In the genomic region with DNA sequence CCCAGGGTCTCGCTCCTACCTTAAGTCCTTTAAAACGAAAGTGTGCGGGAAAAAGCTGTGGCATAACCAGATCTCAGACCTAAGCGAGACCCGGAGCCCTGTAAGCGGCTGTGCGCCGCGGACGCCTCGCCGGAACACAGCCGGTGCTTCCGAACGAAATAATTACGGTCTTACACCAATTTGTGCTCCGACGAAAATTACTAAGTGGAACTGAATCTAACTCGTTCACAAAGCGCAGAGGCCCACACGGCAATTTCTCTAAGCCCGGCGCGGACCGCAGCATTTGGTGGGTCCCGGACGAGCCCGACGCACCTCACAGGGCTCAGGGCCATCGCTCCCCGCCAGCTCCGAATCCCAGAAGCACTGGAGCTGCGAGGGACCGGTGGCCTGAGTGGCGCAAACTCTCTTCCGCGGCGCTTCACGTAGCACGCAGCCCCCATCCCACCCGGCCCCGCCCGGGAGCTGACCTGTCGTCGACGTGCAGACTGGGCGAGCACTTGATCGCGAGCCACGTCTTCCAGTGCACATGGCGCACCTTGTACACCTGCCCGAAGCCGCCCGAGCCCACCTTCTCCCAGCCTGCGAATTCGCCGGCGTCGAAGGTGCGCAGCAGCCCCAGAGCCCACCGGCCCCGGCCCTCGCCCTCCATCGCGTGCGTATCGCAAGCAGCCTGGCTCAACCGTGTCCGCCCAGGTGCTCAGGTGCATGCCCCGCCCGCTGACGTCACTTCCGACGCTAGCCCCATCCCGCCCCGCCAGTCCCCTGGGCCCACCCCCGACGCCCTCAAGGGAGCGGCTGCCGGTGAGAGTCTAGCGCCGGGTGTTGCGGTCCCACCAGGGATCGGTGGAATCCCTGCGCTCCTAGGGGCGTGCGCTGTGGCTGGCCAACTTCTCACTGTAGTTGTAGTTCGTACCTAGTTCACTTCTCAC, we compare ENCODE assay signal across 8 mouse cellular contexts. TPM values are rescaled to one million over a fixed set of nuclear protein-coding genes. Genes with fewer than 3 reads are reported as not detected.
DNase-seq lines count a peak whose midpoint lies in the region; ATAC-seq and TF ChIP-seq lines count a peak whose summit lies in the region.

A gene (minus strand): TSS at position 727 of the 929 bp plus-strand sequence.

- H3K9me3 ChIP-seq in E14TG2a.4 (ENCODE audit: low read length), result no peaks in the 10 kb centered on the region
- H3K9me3 ChIP-seq in kidney, embryonic 15.5 days (replicated peaks), result no peaks in the 10 kb centered on the region
- no peaks in the 10 kb centered on the region for H3K9me3 ChIP-seq in stomach, embryonic 15.5 days

- H3K36me3 ChIP-seq in E14TG2a.4 (ENCODE audit: insufficient read depth, low read length), result no peaks in the 10 kb centered on the region
- H3K36me3 ChIP-seq in kidney, embryonic 15.5 days, result no peaks in the 10 kb centered on the region
- H3K36me3 ChIP-seq in stomach, embryonic 15.5 days, result no peaks in the 10 kb centered on the region

- WGBS in kidney, embryonic 15.5 days, result under 1% methylated on average over 88 of the region's 88 CpGs
- under 1% methylated on average over 87 of the region's 88 CpGs for WGBS in stomach, embryonic 15.5 days

- peak within 1 kb of the TSS; percentile 81 for H3K4me2 ChIP-seq in kidney, embryonic 15.5 days
- H3K4me2 ChIP-seq in stomach, embryonic 15.5 days, result peak within 1 kb of the TSS; percentile 73

- peak; percentile 54 for ATAC-seq in granulocyte monocyte progenitor cell, adult 5-6 weeks (replicated peaks; ENCODE audit: poor library complexity, severe bottlenecking)
- ATAC-seq in kidney, embryonic 15.5 days (replicated peaks; ENCODE audit: low FRiP score), result peak; percentile 90
- peak; percentile 90 for ATAC-seq in stomach, embryonic 15.5 days (ENCODE audit: insufficient read depth, low FRiP score, low read depth)
- ATAC-seq in frontal cortex, adult (ENCODE audit: low TSS enrichment), result no peak; the same call in 1 of the 2 replicates

- H3K9ac ChIP-seq in kidney, embryonic 15.5 days, result peak within 1 kb of the TSS; percentile 49
- peak within 1 kb of the TSS; percentile 37; the same call in 1 of the 2 replicates for H3K9ac ChIP-seq in stomach, embryonic 15.5 days

- DNase-seq in WW6 (ENCODE audit: low read depth, low spot score), result peak; percentile 55
- DNase-seq in lung, postnatal 10 days, result peak; percentile 67
- no peak for DNase-seq in frontal cortex, postnatal 25 days (ENCODE audit: low spot score in 2 of 2)

- TF ChIP-seq CTCF in E14TG2a.4 (conservative IDR thresholded peaks at IDR 0.05; ENCODE audit: low read length), result no peak

- peaks cover 65% of the 10 kb centered on the region for H3K4me1 ChIP-seq in E14TG2a.4 (replicated peaks; ENCODE audit: low read depth, low read length)
- peaks cover 15% of the 10 kb centered on the region for H3K4me1 ChIP-seq in kidney, embryonic 15.5 days
- peaks cover 22% of the 10 kb centered on the region for H3K4me1 ChIP-seq in stomach, embryonic 15.5 days

- H3K4me3 ChIP-seq in E14TG2a.4 (replicated peaks; ENCODE audit: low read length), result peak within 1 kb of the TSS; percentile 80
- peak within 1 kb of the TSS; percentile 53 for H3K4me3 ChIP-seq in kidney, embryonic 15.5 days (replicated peaks)
- peak within 1 kb of the TSS; percentile 43 for H3K4me3 ChIP-seq in stomach, embryonic 15.5 days (replicated peaks)

- 0 out of 2 replicates have a peak within 1 kb of the TSS, but pooled peaks have one; percentile 48 for H3K27ac ChIP-seq in kidney, embryonic 15.5 days
- peak within 1 kb of the TSS; percentile 69 for H3K27ac ChIP-seq in stomach, embryonic 15.5 days

- H3K27me3 ChIP-seq in E14TG2a.4 (ENCODE audit: insufficient read depth, low read length), result peaks cover 69% of the 10 kb centered on the region
- peaks cover 67% of the 10 kb centered on the region for H3K27me3 ChIP-seq in kidney, embryonic 15.5 days
- peaks cover 21% of the 10 kb centered on the region for H3K27me3 ChIP-seq in stomach, embryonic 15.5 days (replicated peaks)

RNA-seq across cellular contexts. Expression of the gene that starts here (rescaled TPM):
- total RNA-seq in granulocyte monocyte progenitor cell, adult 5-6 weeks (2014; fragmentation: Nextera tagmentation), result not detected in 2 replicates
- total RNA-seq in granulocyte monocyte progenitor cell, adult 5-6 weeks (2017), result not detected in 2 replicates
- polyA plus RNA-seq in kidney, embryonic 15.5 days (2015; fragmentation: Nextera tagmentation; extraction: Ambion mirVana), result 9.0 and 9.5 TPM in 2 replicates
- polyA plus RNA-seq in stomach, embryonic 15.5 days (2015; fragmentation: Nextera tagmentation; extraction: Ambion mirVana), result 24.0 and 27.1 TPM in 2 replicates

Comparison
In these comparisons a context has a peak if more than half of its experiments do, and no peak if none do; other contexts are left out.
1. Peak in ATAC-seq in granulocyte monocyte progenitor cell, adult 5-6 weeks; RNA of the gene not detected or under 1 TPM.
2. DNase-seq: peak in WW6 (single experiment) and lung, postnatal 10 days (single experiment); none in frontal cortex, postnatal 25 days (0 of 2).
3. Peak in every context shown above with its lines, with median percentiles within 50 percentile points of each other: H3K4me3 ChIP-seq.